Mouse (Mus musculus) right cerebral cortex, postnatal 25 days (tissue): ENCODE results near the gene Mpped1.
A peak's percentile ranks its signal among the peaks of the same experiment; 100 is the strongest.

Experiments
- DNase-seq: peaks from one replicate; pipeline ENCODE4 v3.0.0; 2022

The Mpped1 gene

GRCm38 (mm10) chr15:83892871-83893270, 113.6 kb downstream of the Mpped1 start:
- DNase-seq, result no peak

- DNase-seq, result peak; percentile 36
Observed at GRCm38 (mm10) chr15:83894261-83894660, 115.0 kb downstream of the Mpped1 start.

- DNase-seq, result no peak
Observed at GRCm38 (mm10) chr15:83896011-83896410, 116.7 kb downstream of the Mpped1 start.

- peak; percentile 53 for DNase-seq
Observed at GRCm38 (mm10) chr15:83897286-83897685, 118.0 kb downstream of the Mpped1 start.

GRCm38 (mm10) chr15:83906472-83906871, 127.2 kb downstream of the Mpped1 start:
- no peak for DNase-seq
